Mouse (Mus musculus) heart, postnatal 25 days (tissue): Measurements from ENCODE around the gene 2610002M06Rik. TPM values are rescaled to one million over a fixed set of nuclear protein-coding genes. Genes with fewer than 3 reads are reported as not detected.
A peak's percentile ranks its signal among the peaks of the same experiment; 100 is the strongest.

Experiments
- DNase-seq: peaks from one replicate; pipeline ENCODE4 v3.0.0; 2022; ENCODE audit warnings: low spot score
- intact Hi-C: fragments of 180-260 bp; cut with DNase I; formaldehyde crosslinking; loops from one replicate; pipeline ENCODE4 v1.15.1; 2025
- total RNA-seq, 2 experiments: library from RNA; stranded (reverse); gene quantifications; 2 replicates each; pipeline ENCODE4 v1.2.3; 2021

Gene 2610002M06Rik
- 1 to 10 TPM; 4.9 to 5.6 TPM for total RNA-seq

- intact Hi-C loops: loop anchor here (2.0 kb wide), 1 partner anchor 723 kb away; no protein-coding TSS in a partner anchor
- DNase-seq: peak; percentile 70
Measured at GRCm38 (mm10) chrX:107816218-107816554, at the start of gene 2610002M06Rik. Gene 2610002M06Rik, minus strand, starts transcription at chrX:107816334.

- intact Hi-C loops: no loop called here
- DNase-seq: no peak
Measured at GRCm38 (mm10) chrX:107858165-107858564, 42.0 kb upstream of the 2610002M06Rik start.

- DNase-seq: no peak
Measured at GRCm38 (mm10) chrX:107816726-107817125, 592 bp upstream of the 2610002M06Rik start.

GRCm38 (mm10) chrX:107815502-107816217 lies 474 bp downstream of the 2610002M06Rik start:
- intact Hi-C loops: loop anchor here (2.0 kb wide), 1 partner anchor 723 kb away; no protein-coding TSS in a partner anchor
- peak; percentile 1 for DNase-seq

More at GRCm38 (mm10) chrX:107816726-107817125, 592 bp upstream of the 2610002M06Rik start:
- intact Hi-C loops: loop anchor here (2.0 kb wide), 1 partner anchor 722 kb away; no protein-coding TSS in a partner anchor

- DNase-seq: no peak
- intact Hi-C loops: no loop called here
Measured at GRCm38 (mm10) chrX:107812120-107812519, 4.0 kb downstream of the 2610002M06Rik start.

- DNase-seq: no peak
- intact Hi-C loops: no loop called here
Measured at GRCm38 (mm10) chrX:107796919-107797318, 19.2 kb downstream of the 2610002M06Rik start.

GRCm38 (mm10) chrX:107795785-107796184 lies 20.3 kb downstream of the 2610002M06Rik start:
- DNase-seq: no peak
- intact Hi-C loops: no loop called here

GRCm38 (mm10) chrX:107792290-107792689 lies 23.8 kb downstream of the 2610002M06Rik start, which contains the start of gene Tent5d:
Gene Tent5d, plus strand, starts transcription at chrX:107792590.
- intact Hi-C loops: no loop called here
- DNase-seq: no peak

GRCm38 (mm10) chrX:107790750-107791493 lies 25.2 kb downstream of the 2610002M06Rik start:
- intact Hi-C loops: no loop called here
- DNase-seq: no peak

- intact Hi-C loops: no loop called here
Measured at GRCm38 (mm10) chrX:107790136-107790535, 26.0 kb downstream of the 2610002M06Rik start.

GRCm38 (mm10) chrX:107767896-107768295 lies 48.2 kb downstream of the 2610002M06Rik start:
- DNase-seq: no peak
- intact Hi-C loops: no loop called here

More at GRCm38 (mm10) chrX:107790136-107790535, 26.0 kb downstream of the 2610002M06Rik start:
- no peak for DNase-seq

Other genes with a start within 250 kb of the 2610002M06Rik start
- gene Tbx22, start 148.4 kb downstream of the 2610002M06Rik start, total RNA-seq: not detected
- not detected for gene Tent5d, start 23.7 kb downstream of the 2610002M06Rik start, total RNA-seq
- not detected for gene Gm732, start 132.1 kb upstream of the 2610002M06Rik start, total RNA-seq